13 mouse cellular contexts compared by ENCODE assay signal in genomic region chr13:9064196-9064595, GRCm38 (mm10). TPM values are rescaled to one million over a fixed set of nuclear protein-coding genes. Genes with fewer than 3 reads are reported as not detected.
DNase-seq lines count a peak whose midpoint lies in the region; ATAC-seq and TF ChIP-seq lines count a peak whose summit lies in the region.
"Had no signal": no experiment of that assay in that cellular context is flagged by ENCODE, and none has a peak within 500 bp of the region (broad histone marks: within the 10 kb centered on the region; RNA-seq: fewer than 3 reads in every experiment).

No protein-coding gene starts in this region.

- H3K4me2 ChIP-seq in heart, embryonic 12.5 days: no peak overlapping the region
- H3K4me2 ChIP-seq in intestine, postnatal 0 days (replicated peaks; ENCODE audit: low read depth): no peak overlapping the region
- H3K4me2 ChIP-seq: limb, embryonic 15.5 days had no signal

- H3K9ac ChIP-seq in heart, embryonic 12.5 days: no peak overlapping the region
- no peak overlapping the region for H3K9ac ChIP-seq in intestine, postnatal 0 days (ENCODE audit: low read depth, low read length)
- H3K9ac ChIP-seq: limb, embryonic 15.5 days had no signal

- TF ChIP-seq CTCF in layer of hippocampus, adult 2 months (conservative IDR thresholded peaks at IDR 0.05): no peak
- no peak for TF ChIP-seq CTCF in intestine, postnatal 0 days (IDR thresholded peaks at IDR 0.05; ENCODE audit: low read depth)

- peaks cover 14% of the 10 kb centered on the region for H3K4me1 ChIP-seq in heart, embryonic 12.5 days (replicated peaks)
- no peaks in the 10 kb centered on the region for H3K4me1 ChIP-seq in intestine, postnatal 0 days (replicated peaks; ENCODE audit: control insufficient read depth, insufficient read depth, low read length)
- H3K4me1 ChIP-seq: limb, embryonic 15.5 days had no signal

- no peaks in the 10 kb centered on the region for H3K36me3 ChIP-seq in heart, embryonic 12.5 days
- no peaks in the 10 kb centered on the region for H3K36me3 ChIP-seq in intestine, postnatal 0 days (ENCODE audit: control insufficient read depth, insufficient read depth)
- H3K36me3 ChIP-seq: embryonic facial prominence, embryonic 10.5 days; limb, embryonic 15.5 days had no signal

- no peak overlapping the region for H3K4me3 ChIP-seq in heart, embryonic 12.5 days
- H3K4me3 ChIP-seq in layer of hippocampus, adult 2 months: no peak overlapping the region
- no peak overlapping the region for H3K4me3 ChIP-seq in intestine, postnatal 0 days (ENCODE audit: low read depth, low read length)
- H3K4me3 ChIP-seq: embryonic facial prominence, embryonic 10.5 days; gastrocnemius, adult 2 months; limb, embryonic 15.5 days; megakaryocyte, embryonic 14.5 days had no signal

- no peak for ATAC-seq in heart, embryonic 12.5 days (ENCODE audit: insufficient number of reproducible peaks, low FRiP score)
- ATAC-seq in intestine, postnatal 0 days: no peak

- H3K27me3 ChIP-seq in heart, embryonic 12.5 days (replicated peaks): no peaks in the 10 kb centered on the region
- H3K27me3 ChIP-seq in intestine, postnatal 0 days (replicated peaks; ENCODE audit: control insufficient read depth, insufficient read depth, low read length): no peaks in the 10 kb centered on the region
- H3K27me3 ChIP-seq: limb, embryonic 15.5 days had no signal

- no peaks in the 10 kb centered on the region for H3K9me3 ChIP-seq in heart, embryonic 12.5 days (replicated peaks)
- H3K9me3 ChIP-seq in intestine, postnatal 0 days (ENCODE audit: control insufficient read depth): no peaks in the 10 kb centered on the region
- H3K9me3 ChIP-seq: embryonic facial prominence, embryonic 10.5 days; limb, embryonic 15.5 days; megakaryocyte, embryonic 14.5 days had no signal

- DNase-seq in heart, adult 8-10 months (ENCODE audit: low spot score): peak; percentile 15
- peak; percentile 25 for DNase-seq in NIH3T3 (ENCODE audit: low read depth)
- peak; percentile 67 to 83 for DNase-seq in cerebellum, postnatal 10 days
- DNase-seq in lung, postnatal 10 days: peak; percentile 29
- DNase-seq in layer of hippocampus, adult 2 months (ENCODE audit: low spot score in 2 of 2): no peak
- no peak for DNase-seq in gastrocnemius, adult 18-20 months (ENCODE audit: low spot score)
- DNase-seq: B cell, adult 2 months; gastrocnemius, adult 2 months had no signal

- WGBS in heart, embryonic 12.5 days: 69% methylated on average over 2 of the region's 2 CpGs
- 73% methylated on average over 2 of the region's 2 CpGs for WGBS in intestine, postnatal 0 days

- no peak overlapping the region for H3K27ac ChIP-seq in heart, embryonic 12.5 days (ENCODE audit: poor library complexity, severe bottlenecking)
- no peak overlapping the region for H3K27ac ChIP-seq in layer of hippocampus, adult 2 months
- no peak overlapping the region for H3K27ac ChIP-seq in intestine, postnatal 0 days (ENCODE audit: low read depth, low read length)
- H3K27ac ChIP-seq: embryonic facial prominence, embryonic 10.5 days; gastrocnemius, adult 2 months; limb, embryonic 15.5 days had no signal

RNA-seq across cellular contexts. Expression of gene Larp4b, which starts 29.5 kb away (rescaled TPM):
- 10 to 100 TPM; 61.4 to 87.8 (median 77.9) TPM for total RNA-seq in heart, adult 8-10 months (2022)
- polyA plus RNA-seq in heart, embryonic 12.5 days (2016; fragmentation: Nextera tagmentation; extraction: Ambion mirVana): 33.0 and 37.4 TPM in 2 replicates
- total RNA-seq in layer of hippocampus, adult 2 months (2021): 10 to 100 TPM; 72.7 to 76.8 TPM
- total RNA-seq in gastrocnemius, adult 18-20 months (2021): 10 to 100 TPM; 59.5 to 64.6 TPM
- 32.5 and 35.8 TPM in 2 replicates for polyA plus RNA-seq in intestine, postnatal 0 days (2015; fragmentation: Nextera tagmentation; extraction: Ambion mirVana)

Comparison
In these comparisons a context has a peak if more than half of its experiments do, and no peak if none do; other contexts are left out.
1. DNase-seq: peak in heart, adult 8-10 months (single experiment), NIH3T3 (single experiment), cerebellum, postnatal 10 days (2 of 2) and lung, postnatal 10 days (single experiment); none in layer of hippocampus, adult 2 months (0 of 2) and gastrocnemius, adult 18-20 months (single experiment).